Mouse (Mus musculus) urinary bladder, postnatal 4 days (tissue): ENCODE results near the gene Tmem143.
"Not testable (repeated sequence)": the region's sequence is repeated elsewhere in the genome, so short reads cannot be mapped to it uniquely, and the experiment has no call there.

Experiments
- DNase-seq, 2 experiments: peaks; one replicate each; pipeline ENCODE4 v3.0.0; 2021 to 2022; ENCODE audit warnings: low spot score in 2 of 2

Gene Tmem143

DNA sequence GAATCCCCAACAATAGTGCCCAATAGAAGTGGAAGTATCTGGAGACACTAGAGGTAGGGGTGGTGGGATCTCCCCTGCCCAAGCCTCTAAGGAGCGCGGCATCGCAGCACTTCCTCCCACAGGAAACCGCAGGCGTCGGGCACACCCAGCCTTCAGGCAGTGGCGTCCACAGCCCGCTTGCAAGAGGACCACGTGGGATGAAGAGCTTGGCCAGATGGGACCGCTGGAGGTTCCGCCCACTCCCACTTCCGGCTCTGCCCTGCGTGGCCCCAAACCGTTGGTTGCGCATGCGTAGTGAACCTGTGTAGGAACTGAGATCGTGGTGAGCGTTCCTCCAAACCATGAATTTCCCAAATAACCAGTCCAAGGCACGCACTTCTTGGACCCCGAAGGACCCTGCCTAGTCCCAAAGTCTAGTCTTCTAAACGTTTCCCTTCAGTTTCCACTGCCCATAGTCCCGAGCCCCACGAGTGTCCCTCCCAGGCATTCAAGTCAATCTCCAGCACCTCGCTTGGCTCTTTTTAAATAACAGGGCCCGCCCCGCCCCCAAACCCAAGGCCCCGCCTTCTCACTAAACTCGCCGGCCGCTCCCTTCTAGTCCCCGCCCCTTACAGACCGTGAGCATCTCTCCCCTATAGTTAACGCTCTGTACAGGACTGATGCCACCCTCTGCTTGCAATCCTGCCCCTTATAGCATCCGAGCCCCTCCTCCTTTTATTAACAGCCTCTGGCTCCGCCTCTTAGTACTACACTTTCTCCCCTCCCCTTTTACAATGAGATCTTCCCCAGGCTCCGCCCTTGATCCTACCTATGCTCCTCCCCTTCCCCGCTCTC is 26.4 kb downstream of the Tmem143 start:
- DNase-seq, result peak; percentile 95 to 96

DNA sequence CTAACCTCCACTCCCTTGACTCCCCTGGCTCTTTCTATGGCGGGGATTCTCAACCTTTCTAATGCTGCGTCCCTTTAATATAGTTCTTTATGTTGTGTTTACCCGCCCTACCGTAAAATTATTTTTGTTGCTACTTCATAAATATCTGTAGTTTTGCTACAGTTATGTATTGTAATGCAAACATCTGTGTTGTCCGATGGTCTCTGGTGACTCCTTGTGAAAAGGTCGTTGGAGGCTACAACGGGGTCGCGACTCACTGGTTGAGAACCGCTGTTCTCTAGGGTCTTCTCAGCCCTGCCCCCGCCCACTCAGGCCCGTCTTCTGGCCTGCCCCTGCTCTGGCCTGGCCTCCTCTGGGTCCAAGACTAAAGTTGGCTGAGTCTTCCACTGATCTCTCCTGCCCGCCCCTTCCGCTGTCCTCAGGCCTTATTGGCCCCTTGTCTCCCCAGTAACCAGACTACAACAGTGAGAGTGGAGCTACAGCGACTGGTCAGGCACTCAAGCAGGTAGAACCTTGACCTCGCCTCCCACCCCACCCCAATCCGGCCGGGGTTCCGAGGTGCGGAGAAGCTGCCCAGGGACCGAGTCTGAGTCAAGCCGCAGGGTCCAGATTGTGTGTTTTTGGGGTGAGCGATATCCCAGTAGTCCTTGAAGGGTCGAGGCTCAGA is 27.2 kb downstream of the Tmem143 start, which contains the start of gene Ccdc114:
Gene Ccdc114 (plus strand): TSS at position 311 of the 667 bp plus-strand sequence.
- peak in 1 of 2 experiments; percentile 73 for DNase-seq

DNA sequence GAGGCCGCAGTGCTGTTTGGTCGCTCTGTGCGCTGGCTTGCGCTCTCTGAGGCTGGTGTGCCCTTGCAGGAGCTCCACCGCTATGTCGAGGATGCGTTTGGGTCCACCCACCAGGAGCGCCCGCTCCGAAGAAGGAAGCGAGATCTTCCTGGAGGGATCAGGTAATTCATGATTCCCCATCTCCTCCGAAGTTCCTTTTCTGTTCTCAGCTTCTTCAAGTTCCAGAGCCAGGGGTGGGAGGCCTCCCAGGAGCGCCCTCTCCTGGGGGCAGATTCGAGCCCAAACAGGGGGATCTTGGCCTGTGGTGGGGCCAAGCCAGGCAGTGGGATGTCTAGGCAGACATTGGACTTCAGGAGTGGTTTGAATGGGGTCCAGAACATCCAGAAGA is 27.7 kb downstream of the Tmem143 start:
- no peak for DNase-seq

DNA sequence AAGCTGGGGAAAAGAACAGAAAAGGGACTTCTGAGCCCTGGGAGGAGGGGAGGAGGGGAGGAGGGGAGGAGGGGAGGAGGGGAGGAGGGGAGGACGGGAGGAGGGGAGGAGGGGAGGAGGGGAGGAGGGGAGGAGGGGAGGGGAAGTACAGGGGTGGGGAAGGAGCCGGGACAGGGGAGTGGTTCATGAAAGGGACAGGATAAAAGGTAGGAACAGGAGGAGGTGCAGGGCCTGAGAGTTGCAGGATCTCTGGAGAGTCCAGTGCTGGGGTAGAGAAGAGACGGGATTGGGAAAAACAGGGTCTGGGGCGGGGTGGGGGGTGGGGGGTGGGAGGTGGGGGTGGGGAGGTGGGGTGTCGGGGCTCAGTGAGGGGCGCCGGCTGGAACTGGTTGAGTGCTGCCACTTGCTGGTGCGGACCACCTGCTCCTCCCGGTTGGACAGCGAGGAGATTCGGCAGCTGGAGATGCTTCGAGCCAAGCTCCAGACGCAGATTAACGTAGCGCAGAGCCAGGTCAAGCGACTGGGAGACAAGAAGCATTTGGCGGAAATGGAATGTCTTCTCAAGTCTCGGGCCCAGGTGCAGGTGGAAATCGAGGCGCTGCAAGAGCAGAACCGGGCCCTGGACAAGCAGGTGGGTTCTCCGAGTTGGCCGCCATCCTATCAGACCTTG is 32.0 kb downstream of the Tmem143 start:
- DNase-seq, result no peak

DNA sequence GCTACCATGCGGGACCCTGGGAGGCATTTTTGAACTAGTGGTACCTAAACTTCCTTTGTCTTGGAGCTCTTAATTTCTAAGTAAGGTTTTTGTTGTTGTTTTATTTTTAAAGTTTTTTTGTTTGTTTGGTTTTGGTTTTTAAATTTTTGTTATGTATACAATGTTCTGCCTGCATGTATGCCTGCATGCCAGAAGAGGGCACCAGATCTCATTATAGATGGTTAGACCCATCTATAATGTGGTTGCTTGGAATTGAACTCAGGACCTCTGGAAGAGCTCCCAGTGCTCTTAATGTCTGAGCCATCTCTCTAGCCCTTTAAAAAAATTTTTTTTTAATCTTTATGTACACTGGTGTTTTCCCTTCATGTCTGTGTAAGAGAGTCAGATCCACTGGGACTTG is 32.9 kb downstream of the Tmem143 start:
- no peak for DNase-seq

DNA sequence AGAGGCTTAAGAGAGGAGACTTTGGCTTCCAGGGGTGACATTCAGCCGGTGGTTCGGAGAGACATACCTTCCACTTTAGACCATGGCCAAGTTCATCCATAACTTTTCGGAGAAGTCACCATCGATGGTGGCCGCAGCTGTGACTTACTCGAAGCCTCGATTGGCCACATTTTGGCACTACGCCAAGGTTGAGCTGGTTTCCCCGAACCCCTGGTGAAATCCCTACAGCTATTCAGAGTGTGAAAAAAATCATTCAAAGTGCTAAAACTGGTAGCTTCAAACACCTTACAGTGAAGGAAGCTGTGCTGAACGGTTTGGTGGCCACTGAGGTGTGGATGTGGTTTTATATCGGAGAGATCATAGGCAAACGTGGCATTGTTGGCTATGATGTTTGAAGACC is 37.0 kb downstream of the Tmem143 start:
- not testable (repeated sequence) for DNase-seq

DNA sequence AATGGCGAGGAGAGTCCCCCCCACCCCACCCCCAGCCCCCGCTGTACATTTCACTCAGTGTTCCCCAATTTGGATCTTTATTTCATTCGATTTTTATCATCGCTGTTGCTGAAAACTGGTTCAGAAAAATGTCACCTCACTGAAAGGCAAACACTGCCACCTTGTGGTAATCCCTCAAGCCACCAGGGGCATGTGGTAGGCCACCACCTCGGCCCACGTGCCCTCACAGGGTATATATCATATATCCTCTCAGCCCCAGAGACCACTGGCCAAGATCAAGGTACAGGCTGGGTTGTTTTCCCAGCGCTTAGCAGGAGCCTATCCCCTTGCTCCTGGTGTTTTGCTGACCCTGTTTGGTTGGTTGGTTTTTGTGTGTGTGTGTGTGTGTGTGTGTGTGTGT is 38.4 kb downstream of the Tmem143 start:
- DNase-seq, result no peak

DNA sequence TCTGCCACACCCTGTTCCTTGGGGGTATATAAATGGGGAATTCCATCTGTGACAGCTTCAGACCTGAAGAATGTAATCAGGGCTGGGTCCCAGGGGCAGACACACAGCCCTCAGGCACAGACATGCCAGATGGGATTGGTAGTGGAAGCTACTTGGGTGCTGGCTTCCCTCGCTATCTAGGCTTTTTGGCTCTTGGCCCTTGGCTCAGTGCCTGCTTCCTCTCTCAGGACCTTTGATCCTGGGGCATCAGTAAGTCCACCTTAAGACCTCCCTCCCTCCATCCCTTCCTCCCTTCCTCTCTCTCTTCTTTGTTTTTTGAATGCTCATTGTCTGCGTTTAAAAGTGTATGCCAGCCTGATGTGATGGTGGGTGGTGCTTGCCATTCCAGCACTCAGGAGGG is 43.1 kb downstream of the Tmem143 start:
- no peak for DNase-seq

DNA sequence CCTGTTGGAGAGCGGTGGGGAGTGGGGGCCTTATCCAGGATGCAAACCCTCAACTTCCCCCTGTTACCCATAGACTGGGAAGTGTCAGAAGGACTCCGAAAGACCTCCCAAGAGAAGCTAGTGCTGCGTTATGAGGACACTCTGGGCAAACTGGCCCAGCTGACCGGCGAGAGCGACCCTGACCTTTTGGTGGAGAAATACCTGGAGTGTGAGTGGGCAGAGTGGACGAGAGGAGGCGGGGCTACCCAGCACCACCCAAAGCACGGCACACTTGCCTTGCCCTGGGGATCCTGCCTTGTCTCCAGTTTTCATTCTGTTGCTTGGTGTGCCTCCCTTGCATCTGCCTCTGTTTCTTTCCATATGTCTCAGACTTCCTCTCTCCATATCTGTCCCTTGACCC is 45.2 kb downstream of the Tmem143 start:
- DNase-seq, result no peak

DNA sequence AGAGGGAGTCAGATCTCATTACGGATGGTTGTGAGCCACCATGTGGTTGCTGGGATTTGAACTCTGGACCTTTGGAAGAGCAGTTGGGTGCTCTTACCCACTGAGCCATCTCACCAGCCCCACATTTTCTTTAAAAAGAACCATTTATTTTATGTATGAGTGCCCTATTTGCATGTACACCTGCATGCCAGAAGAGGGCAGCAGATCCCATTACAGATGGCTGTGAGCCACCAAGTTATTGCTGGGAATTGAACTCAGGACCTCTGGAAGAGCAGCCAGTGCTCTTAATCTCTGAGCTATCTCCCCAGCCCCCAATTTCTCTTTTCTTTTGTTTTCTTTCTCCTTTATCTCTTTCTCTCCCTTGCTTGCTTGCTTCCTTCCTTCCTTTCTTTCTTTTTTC is 46.5 kb downstream of the Tmem143 start:
- DNase-seq, result not testable (repeated sequence)

DNA sequence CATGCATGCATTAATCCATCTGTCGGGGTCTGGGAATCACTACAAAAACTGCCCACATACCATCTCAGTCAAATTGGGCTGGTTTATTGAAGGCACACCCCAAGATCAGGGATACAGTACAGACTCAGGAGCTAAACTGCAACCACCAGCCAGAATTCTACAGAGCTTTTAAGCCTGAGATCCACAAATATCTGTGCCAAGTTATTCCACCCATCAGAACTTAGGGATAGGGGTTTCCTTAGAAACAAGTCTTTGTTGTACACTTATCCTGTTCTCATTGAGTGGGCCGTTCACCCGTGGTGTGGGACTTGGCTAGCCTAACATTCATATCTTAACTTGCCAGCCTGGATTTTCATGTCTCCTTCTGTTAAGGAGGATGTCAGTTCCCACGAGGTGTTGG is 52.3 kb downstream of the Tmem143 start:
- DNase-seq, result no peak

DNA sequence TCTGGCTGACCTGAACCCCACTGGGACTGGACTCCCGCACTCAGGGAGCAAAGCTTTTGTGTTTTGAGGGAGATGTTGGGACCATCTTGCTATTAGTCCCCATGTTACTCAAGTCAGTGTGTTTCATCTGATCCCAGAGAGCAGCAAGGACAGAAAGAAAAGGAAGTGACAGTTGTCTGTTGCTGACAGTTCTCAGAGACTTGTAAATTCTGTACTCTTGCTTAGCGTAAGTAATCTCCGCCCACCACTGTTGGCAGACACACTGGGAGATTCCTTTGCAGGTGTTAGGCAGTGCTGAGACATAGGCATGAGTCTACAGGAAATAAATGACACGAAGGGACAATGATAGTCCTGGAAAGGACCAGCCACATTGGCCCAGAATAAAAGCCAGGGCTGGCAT is 59.9 kb downstream of the Tmem143 start:
- DNase-seq, result no peak
